Mouse (Mus musculus): Measurements from ENCODE around the gene Pabpn1l.

The Pabpn1l gene

DNA sequence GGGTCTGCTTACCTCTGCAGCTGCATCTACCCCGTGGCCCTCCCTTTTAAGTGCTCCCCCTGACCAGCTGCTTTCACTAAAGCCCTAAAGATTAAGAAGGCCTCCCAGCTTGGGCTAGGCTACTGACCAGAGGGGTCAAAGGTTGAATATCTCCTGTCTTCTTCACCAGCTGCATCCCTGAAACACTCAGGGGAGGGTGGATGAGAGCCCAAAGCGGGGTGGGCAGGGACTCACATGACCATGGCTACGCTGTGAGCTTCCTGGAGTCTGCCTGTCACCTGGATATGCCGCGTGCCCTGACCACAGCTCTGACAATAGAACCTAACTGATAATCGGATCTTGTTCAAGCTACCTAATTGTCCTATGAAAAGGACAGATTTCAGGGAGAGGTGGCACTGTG is at the start of gene Pabpn1l:
TSS of gene Pabpn1l (minus strand) at position 13 of the 400 bp plus-strand sequence.
- no peak for DNase-seq (ENCODE audit: low spot score in 2 of 2)

DNA sequence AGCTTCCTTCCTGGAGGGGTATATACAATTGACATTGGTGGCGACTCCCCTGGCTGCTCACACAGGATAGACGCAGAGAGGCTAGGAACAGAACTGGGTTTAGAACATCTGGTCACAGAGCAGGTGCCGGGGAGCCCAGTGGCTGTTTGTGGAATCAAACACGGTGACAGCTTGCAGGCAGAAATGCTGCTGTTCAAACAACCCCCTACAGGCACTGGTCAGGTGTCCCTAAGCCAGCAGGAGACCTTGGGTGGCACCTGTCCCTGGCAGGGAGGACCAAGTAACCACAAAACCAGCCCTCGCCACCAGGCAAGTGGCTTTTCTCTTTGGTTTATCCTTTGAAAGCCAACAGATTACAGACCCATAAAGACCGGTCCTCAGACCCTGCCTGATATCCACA is 49.4 kb upstream of the Pabpn1l start:
- no peak for DNase-seq (ENCODE audit: low spot score in 2 of 2)

DNA sequence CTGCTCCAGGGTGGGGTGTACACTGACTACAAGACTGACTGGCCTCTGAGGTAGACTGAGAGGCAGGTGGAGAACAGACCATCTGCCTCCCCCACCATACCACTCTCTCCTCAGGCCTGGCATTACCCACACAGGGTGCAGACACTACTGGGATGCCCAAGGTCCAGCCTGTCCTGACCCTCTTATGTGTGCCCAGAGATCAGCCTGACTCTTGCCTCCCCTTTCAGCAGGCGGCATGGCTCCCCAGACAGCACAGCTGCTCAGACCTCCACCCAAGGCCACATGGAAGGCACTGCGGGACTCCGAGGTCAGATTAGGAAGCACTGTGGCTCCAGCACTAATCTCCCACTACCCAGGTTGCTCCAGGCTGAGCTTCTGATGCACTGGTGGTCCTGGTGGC is 48.2 kb upstream of the Pabpn1l start:
- no peak for DNase-seq (ENCODE audit: low spot score in 2 of 2)

DNA sequence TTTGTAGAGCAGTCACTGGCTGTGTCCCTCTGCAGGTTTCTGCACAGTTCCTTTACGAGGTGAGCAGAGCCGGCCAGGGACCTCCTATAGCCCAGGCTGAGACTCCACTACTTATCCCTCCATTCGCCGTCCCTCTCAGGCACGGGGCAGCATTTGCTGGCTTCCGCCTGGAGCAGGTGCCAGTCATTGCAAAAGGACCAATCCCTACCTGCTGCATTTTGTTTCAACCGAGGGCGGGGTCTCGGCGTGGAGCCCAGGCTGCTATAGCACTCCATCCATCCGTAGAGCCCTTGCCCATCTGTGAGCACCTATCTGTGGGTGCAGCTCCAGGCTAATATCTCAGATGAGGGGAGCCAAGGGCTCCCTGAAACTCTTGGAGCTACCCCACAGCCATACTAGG is 47.5 kb upstream of the Pabpn1l start:
- no peak for DNase-seq (ENCODE audit: low spot score in 2 of 2)

DNA sequence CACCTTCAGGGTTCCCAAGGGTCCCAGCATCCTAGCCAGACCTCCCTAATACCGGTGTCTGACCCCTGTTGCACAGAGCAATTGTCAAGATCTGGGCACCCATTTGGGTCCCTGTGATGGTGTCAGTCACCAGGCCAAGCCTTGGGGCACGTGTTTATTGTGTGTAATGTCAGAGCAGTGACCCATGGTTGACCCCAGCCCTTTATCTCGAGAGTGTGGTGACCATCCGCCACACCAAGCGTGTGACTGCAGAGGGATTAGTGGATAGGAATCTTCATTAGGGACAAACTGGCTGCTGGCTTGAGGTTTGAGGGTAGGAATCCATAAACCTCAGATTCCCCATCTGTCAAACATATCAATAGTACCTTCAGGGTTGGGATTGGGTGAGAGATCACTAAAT is 46.8 kb upstream of the Pabpn1l start:
- DNase-seq (ENCODE audit: low spot score in 2 of 2) = no peak

DNA sequence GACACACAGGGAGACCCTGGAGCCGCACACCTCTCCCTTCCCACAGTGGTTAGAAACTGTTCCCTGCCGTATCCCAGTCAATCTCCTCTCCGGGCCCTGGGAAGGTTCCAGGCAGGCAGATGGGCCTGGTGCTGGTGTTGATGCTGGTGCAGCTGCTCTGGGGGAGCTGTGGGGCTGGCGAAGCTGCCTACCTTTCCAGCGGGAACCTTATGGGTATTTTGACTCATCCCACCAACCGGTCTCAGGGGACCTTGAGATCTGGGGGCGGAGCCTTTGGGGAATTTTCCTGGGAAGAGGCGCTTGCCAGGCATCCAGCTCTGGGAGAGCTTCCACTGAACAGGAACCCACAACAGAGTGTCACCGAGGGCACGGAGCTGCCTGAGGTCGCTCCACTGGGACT is 45.3 kb upstream of the Pabpn1l start:
- peak; percentile 75 to 77 for DNase-seq (ENCODE audit: low spot score in 2 of 2)

DNA sequence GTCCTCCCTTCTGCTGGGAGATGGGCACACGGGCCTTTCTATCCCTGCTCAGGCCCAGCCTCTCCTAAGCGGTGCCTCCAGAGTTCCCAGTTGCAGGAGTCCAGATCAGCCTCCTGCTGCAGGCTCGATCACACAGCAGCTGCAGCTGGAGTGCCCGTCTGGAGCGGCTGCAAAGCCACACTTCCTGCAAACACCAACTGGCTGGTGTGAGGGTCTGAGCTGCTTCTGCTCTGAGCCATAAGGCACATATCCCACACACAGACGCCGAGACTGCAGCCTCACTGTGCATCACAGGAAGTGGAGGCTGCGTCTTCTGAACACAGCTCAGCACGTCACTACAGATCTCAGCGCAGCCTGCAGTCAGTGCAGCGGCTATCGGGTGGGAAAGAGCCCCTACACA is 44.3 kb upstream of the Pabpn1l start:
- DNase-seq (ENCODE audit: low spot score in 2 of 2) = peak; percentile 70 to 71

DNA sequence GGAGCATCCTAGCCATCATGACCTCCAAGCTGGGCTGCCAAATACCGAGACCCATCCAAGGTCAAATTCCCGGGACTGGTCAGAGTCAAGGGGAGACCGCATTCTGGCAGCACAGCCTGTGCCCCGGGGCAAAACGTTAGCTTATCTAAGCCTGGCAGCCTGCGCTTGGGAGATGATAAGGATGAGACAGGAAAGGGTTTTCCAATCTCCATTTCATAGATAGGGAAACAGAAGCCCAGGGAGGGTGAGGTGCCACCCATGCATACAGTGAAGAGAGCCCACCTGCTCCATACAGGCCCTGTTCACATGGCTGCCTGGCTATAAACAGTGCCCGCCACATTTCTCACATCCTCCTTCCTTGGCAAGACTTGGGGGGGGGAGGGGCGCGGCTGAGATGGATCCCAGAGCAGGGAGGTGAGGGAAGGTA is 43.8 kb upstream of the Pabpn1l start:
- no peak for DNase-seq (ENCODE audit: low spot score in 2 of 2)

DNA sequence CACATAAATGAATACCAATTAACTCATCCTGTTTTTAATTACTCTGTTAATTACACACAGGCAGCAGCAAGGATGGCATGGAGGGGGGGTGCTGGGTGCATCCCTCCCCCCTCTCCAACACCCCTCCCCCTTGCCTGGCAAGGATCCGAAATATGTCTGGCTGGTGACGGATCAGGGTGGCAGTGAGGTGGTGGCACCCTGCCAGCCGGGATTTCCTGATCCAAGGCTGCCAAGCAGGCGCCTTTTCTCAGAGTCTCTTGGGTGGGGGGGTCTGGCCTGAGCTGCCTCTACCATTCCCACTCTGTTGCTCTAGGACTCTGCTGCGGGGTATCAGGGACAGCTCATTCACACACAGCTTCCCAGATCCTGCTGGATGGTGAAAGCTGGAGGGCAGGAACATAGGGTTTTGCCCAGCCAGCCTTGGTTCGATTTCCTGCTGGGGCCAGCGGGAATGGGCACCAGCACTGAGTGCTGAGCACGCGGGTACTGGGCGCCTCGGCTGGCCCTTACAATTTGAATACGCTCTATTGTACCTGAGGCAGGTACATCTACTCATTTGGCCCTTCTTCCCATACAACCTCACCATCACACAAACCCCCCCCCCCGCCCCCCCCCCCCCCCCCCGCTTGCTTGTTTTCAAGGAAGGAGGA is 43.3 kb upstream of the Pabpn1l start:
- DNase-seq (ENCODE audit: low spot score in 2 of 2) = peak in 1 of 2 experiments; percentile 40

DNA sequence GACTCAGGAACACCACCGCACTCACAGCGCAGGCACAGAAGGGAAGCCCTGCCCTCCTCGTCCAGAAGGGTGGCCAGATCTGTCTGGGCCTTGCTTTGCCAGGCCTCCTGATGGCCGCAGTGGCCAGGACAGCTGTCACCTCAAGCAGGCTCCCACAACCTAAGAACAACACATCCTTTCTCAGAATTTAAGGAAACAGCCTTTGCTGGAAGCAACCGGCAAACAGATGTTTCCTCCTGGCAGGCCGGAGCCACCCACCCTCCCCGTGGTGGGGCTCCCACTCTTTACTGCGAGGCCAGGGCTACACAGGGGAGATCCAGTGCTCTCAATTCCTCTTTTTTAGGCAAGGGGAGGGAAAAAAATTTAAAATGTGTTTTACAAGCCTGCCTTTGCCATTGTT is 42.7 kb upstream of the Pabpn1l start:
- DNase-seq (ENCODE audit: low spot score in 2 of 2) = peak in 1 of 2 experiments; percentile 34

DNA sequence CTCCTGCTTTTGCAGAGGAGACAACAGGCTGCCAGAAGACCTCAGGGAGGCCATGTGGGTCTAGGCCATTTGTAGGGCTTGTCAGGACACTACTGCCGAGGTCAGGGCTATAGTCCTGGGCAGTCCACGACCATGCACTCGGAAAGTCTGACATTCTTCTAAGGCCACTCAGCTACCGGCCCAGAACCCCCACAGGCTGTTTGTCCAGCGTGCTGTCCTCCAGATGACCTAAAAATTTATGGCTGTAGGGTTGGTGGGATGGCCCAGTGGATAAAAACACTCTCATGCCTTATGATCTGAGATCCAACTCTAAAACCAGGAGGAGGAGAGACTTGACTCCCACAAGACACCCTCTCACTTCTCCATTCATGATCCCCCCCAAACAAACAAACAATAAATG is 41.1 kb upstream of the Pabpn1l start:
- DNase-seq (ENCODE audit: low spot score in 2 of 2) = no peak

DNA sequence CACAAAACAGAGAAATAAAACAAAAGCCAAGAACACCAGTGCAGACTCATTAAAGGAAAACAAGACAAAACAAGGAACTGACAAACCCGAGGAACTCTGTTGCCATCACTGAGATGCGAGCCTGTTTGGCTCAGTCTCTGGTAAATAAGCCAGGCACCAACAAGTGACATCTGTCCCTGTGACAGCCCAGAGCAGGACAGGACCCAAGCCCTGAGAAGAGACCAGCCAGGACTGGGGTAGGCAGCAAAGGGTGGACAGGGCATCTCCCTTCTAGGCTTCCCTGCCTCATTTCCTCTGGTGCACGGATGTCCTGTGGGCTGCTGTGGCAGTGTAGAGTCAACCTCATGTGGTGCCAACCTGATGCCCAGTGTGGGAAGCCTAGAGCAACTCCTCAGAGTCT is 40.6 kb upstream of the Pabpn1l start:
- DNase-seq (ENCODE audit: low spot score in 2 of 2) = no peak

DNA sequence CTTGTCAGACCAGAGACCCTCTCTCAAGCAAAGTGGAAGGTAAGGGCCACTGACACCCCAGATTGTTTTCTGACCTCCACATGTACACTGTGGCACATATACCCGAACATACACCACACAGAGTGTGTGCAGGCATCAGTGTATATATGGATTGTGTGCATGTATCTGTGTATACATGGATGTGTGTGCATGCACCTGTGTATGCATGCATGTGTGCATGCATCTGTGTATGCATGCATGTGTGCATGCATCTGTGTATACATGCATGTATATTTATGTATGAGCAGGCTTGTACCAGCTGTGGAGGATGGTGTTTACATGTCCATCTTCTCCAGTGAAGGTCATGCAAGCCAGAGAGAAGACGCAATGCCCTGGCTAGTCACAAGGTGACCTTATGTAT is 39.4 kb upstream of the Pabpn1l start:
- DNase-seq (ENCODE audit: low spot score in 2 of 2) = no peak

DNA sequence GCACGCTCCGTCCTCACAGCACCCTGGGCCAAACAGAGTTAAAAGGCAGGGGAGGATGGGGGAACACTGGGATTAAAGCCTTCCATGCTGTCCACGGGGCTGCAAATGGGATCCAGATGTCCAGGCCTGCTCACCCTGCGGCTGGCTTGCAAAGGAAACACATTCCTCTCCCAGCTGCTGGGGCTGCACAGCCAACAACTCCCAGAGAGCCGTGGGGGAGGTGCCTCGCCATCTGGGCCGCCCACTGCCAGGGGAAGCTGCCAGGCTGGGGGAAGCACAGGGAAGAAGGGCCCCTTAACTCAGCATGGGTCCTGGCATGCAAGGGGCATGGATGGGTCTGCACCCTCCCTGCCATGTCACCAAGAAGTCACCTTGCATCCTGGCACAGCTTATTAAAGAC is 38.6 kb upstream of the Pabpn1l start:
- DNase-seq (ENCODE audit: low spot score in 2 of 2) = peak; percentile 77 to 78

DNA sequence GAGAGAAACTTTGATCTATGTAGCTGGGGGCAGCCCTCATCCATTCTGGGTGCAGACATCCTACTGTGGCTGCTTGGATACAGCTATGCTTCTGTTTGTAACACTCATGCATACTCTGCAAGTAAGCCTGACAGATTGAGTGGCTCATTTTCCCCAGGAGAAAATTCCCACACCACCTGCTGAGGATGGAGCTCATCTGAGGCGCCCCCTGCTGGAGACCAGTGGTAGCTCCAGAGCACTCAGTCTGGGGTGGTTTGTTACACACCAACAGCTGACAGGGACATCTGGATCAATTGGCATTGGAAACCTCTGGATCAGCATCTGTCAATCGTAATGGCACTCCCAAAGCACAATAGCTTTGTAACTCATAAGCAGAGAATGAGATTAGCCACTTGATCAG is 37.5 kb upstream of the Pabpn1l start:
- no peak for DNase-seq (ENCODE audit: low spot score in 2 of 2)

DNA sequence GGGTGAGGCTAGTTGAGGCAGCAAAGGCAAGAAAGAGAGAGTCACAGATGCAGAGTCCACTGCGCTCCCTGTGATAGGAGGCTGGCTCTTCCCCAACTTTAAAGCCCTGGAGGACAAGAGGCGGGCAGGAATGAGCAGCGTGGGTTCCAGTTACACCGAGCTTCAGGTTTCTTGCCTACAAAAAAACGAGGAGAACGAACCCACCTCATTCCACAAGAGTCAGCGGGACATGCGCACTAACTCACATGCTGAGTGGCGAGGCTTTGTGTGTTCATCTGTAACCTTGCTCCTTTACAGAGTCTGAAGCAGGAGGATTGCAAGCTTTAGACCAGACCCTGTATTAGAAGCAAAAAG is 36.2 kb upstream of the Pabpn1l start:
- no peak for DNase-seq (ENCODE audit: low spot score in 2 of 2)

DNA sequence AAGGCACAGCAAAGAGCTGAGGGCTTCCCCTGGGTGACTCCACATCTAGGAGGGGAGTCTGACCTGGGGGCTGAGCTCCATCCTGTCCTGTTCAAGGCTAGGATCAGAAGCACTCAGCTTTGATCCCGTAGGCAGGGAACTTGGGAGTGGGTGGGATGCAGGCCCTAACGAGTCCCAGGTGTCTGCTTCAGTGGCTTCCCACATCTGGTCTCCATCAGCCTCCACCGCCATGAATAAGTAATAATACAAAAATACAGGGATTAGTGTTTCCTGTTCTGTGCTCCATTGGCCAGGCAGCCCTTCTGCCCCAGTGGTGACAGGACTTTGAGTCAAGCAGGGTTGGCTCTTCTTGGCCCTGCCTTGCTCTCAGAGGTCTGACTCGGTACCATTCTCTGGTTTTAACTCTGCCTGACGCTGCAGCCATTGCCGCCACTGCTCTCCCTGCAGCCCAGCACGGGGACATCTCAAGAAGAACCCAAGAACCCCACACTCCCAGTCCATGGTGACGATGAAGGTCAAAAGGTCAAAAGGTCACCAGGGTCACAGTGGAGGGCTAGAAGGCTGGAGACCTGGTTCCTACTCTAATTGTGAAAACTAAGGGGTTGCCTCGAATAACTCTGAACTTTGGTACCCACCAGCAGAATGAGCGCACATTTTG is 35.7 kb upstream of the Pabpn1l start:
- no peak for DNase-seq (ENCODE audit: low spot score in 2 of 2)

DNA sequence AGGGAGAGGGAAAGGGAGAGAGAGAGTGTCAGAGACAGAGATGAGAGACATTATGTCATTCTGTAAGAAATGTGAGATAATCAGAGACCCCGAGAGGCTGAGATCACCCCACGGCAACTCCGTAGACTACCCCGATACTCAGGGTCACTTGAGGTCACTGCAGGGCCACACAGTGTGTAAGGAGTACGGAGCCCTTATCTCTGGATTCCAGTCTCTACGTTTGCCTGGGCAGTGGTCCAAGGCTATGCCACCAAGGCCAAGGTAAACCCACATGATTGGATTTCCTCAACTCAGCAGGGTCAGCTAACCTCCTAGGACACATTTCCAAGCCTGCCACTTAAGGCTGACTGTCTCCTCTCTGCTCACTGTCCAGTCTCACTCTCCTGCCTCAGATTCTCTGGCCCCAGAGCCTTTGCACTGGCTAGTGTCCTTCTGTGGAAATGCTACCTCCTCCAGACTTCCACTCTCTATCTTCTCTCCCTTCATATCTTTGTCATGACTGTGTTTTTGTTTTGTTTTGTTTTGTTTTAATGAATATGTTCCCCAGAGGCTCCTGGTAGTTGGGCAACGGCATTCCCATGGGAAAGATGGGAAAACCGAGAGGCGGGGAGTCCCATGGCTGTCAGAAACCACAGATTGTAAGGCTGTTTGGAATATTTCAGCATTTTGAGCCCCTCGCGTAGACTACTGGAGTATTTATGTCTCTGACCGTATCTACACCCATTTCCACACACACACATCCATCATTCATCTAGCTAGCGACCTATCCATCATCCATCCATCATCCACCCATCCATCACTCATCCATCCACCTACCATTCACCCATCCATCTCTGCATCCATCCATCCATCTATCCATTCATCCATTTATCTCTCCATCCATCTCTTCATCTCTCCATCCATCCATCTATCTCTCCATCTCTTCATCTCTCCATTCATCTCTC is 33.8 kb upstream of the Pabpn1l start:
- no peak for DNase-seq (ENCODE audit: low spot score in 2 of 2)

DNA sequence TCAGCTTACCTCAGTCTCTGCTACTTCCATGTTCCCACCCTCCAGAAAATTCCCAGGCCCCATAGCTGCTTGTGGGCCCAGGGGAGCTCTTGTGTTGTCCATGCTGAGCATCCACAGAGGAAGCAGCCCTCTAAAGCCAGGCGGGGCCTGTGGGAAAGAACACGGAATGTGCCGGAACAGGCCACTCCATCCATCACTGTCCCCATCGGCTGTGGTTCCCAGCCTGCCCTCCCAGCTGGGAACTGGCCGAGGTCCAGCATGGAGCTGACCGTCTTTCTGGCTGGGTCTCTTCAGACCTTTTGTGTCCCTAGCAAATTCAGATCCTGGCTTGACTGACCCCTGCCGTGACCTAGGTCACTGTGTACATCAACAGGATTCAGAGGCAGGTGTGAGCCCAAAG is 32.2 kb upstream of the Pabpn1l start:
- no peak for DNase-seq (ENCODE audit: low spot score in 2 of 2)

DNA sequence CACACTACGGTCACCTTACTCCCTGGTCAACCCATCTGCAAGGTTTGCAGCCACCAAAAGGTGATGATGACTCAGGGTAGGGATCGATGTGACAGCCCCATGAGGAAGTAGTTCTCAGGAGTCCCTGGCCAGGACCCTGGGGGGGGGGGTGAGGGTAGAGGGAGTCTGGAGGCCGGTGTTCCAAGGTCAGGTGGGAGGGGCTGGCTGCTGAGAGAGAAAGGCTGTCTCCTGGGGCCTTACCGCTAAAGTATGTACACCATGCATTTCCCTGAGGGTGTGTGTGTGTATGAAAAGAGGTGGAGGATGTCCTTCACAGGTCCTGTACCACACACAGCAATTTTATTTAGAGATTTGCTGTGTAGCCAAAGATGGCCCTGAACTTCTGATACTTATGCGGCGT is 30.1 kb upstream of the Pabpn1l start:
- no peak for DNase-seq (ENCODE audit: low spot score in 2 of 2)

DNA sequence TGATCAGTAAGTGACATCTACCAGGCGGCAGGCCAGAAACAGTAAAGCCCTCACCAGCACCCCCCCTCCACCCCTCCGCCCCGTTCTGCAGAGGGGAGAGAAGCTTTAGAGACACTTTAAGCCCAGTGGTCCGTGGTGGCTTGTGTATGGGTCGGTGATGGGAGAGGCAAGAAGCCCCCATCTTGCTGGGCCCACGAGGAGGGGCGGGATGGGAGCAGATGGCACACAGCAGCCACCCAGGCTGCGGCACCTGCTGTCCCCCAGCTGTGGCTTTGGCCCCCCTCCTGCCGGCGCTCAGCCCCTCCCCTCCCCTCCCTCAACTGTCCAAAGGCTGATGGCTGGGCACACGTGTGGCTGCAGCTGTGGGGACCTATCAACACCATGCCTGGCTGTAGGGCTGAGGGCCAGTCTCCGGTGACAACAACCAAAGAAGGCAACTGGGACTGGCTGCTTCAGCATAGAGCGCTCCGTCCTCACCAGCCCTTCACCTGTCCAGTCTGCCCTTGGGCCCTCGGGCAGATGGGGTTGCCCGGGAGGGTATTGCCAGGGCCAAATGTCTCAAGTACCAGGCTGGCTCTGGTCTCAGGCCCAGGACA is 28.9 kb upstream of the Pabpn1l start:
- DNase-seq (ENCODE audit: low spot score in 2 of 2) = no peak

DNA sequence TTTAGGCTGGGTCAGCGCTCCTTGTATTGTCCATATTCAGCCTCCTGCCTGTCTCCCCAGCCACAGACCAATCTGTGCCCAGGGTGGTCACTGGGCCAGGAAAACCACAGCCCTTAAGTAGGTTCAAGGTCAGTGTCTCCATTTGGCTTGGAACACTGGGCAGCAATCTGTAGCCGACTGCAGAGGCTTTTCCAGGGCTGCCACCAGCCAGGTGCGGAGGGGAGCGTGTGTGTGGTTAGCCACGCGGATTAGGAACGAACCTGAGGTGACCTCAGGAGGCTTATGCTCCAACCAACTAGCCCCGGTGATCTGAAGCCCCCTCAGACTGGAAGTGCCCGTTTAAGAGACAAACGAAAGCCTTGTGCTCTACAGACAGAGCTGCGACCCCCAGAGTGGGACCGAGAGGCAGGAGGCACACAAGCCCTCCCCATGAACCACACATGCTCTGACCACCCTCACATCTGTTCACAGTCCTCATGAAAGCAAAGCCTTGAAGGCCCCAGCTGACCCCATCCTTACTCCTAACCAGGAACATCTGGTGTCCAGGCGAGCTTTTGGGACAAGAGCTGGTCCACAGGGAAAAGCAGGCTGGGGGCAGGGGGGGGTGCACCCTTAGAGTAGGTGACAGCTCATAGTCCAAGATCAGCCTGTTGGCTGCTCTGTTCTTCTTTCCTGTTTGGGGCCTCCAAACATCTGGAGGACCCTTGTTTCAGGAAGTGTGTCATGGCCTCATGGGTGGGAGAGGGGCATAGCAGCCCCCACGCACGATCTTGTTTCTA is 25.8 kb upstream of the Pabpn1l start:
- DNase-seq (ENCODE audit: low spot score in 2 of 2) = no peak
